Comparison of ENCODE assay signal across 16 mouse cellular contexts in genomic region chr8:20378353-20378752, GRCm38 (mm10). TPM values are rescaled to one million over a fixed set of nuclear protein-coding genes. Genes with fewer than 3 reads are reported as not detected.
A peak's percentile ranks its signal among the peaks of the same experiment; 100 is the strongest.
DNase-seq lines count a peak whose midpoint lies in the region; TF ChIP-seq lines count a peak whose summit lies in the region.
"Not testable (repeated sequence)": the region's sequence is repeated elsewhere in the genome, so short reads cannot be mapped to it uniquely, and the experiment has no call there.
"Had no signal": no experiment of that assay in that cellular context is flagged by ENCODE, and none has a peak within 500 bp of the region (broad histone marks: within the 10 kb centered on the region; RNA-seq: fewer than 3 reads in every experiment).

No protein-coding gene starts in this region.

- not testable (repeated sequence) for TF ChIP-seq POLR2A in kidney, adult 2 months (IDR thresholded peaks at IDR 0.05; ENCODE audit: low read depth, low read length)

- not testable (repeated sequence) for H3K27me3 ChIP-seq in kidney, adult 2 months (replicated peaks; ENCODE audit: control insufficient read depth, insufficient read depth, low read length)

- H3K4me1 ChIP-seq in kidney, adult 2 months (ENCODE audit: control insufficient read depth, insufficient read depth, low read length), result not testable (repeated sequence)

- H3K27ac ChIP-seq in kidney, adult 2 months (ENCODE audit: insufficient read depth, low read depth, low read length), result not testable (repeated sequence)

- 82% methylated on average over 6 of the region's 8 CpGs for WGBS in kidney, adult 2 months

- TF ChIP-seq CTCF in kidney, adult 2 months (conservative IDR thresholded peaks at IDR 0.05; ENCODE audit: insufficient read depth, insufficient read length, low read depth, low read length), result not testable (repeated sequence)

- peak; percentile 32 to 51 for DNase-seq in adrenal gland, adult 18-20 months (ENCODE audit: low spot score in 2 of 2)
- DNase-seq in cerebellum, postnatal 25 days, result peak; percentile 17 to 38
- DNase-seq in gastrocnemius, postnatal 4 days (ENCODE audit: low spot score in 2 of 2), result peak; percentile 54 to 70
- peak; percentile 46 for DNase-seq in kidney, adult 2 months
- DNase-seq in left cerebral cortex, adult 8-10 months (ENCODE audit: low spot score in 2 of 2), result peak; percentile 51 to 78
- peak; percentile 47 for DNase-seq in ovary, postnatal 10 days (ENCODE audit: low spot score)
- DNase-seq in spleen, postnatal 36 days (ENCODE audit: low spot score in 2 of 2), result peak; percentile 28 to 46
- DNase-seq in urinary bladder, adult 2 months (ENCODE audit: low spot score), result peak; percentile 65

- not testable (repeated sequence) for H3K4me3 ChIP-seq in kidney, adult 2 months (ENCODE audit: insufficient read depth, low read depth, low read length)

- not testable (repeated sequence) for H3K36me3 ChIP-seq in kidney, adult 2 months (ENCODE audit: control insufficient read depth, insufficient read depth, low read length)

RNA-seq across cellular contexts. Expression of gene Gm15319, which starts 15.3 kb away (rescaled TPM):
- total RNA-seq in adrenal gland, adult 18-20 months (2021), result under 1 TPM; 0.46 to 0.58 TPM
- total RNA-seq in gastrocnemius, postnatal 4 days (2021), result under 1 TPM; 0.32 to 0.47 TPM
- polyA plus RNA-seq in kidney, adult 2 months (2012; rRNA removed), result not detected in 2 replicates
- total RNA-seq in left cerebral cortex, adult 8-10 months (2022), result 1 to 10 TPM; 2.4 to 3.8 (median 3.3) TPM
- 0.04 TPM in 1 of 2 replicates, not detected in the other for polyA plus RNA-seq in urinary bladder, adult 2 months (2012; rRNA removed)
- total RNA-seq: monocyte, adult 5-6 weeks had no signal
- polyA plus RNA-seq: erythroblast, embryonic 14.5 days; G1E; heart, embryonic 14.5 days; hindbrain, postnatal 0 days; kidney, postnatal 0 days; limb, embryonic 10.5 days; liver, embryonic 15.5 days had no signal
